11 mouse cellular contexts compared by ENCODE assay signal in genomic region chr17:80886211-80886701, GRCm38 (mm10). TPM values are rescaled to one million over a fixed set of nuclear protein-coding genes. Genes with fewer than 3 reads are reported as not detected.
DNase-seq lines count a peak whose midpoint lies in the region; ATAC-seq lines count a peak whose summit lies in the region.
"Had no signal": no experiment of that assay in that cellular context is flagged by ENCODE, and none has a peak within 500 bp of the region (broad histone marks: within the 10 kb centered on the region; RNA-seq: fewer than 3 reads in every experiment).

No protein-coding gene starts in this region.

- ATAC-seq in lung, embryonic 15.5 days (ENCODE audit: borderline replicate concordance, extremely low read depth, low FRiP score, low TSS enrichment): no peak
- ATAC-seq in embryonic facial prominence, embryonic 13.5 days (ENCODE audit: insufficient number of reproducible peaks, insufficient read depth, low FRiP score, low TSS enrichment, low read depth): no peak
- ATAC-seq in limb, embryonic 15.5 days (ENCODE audit: insufficient number of reproducible peaks, low FRiP score, low TSS enrichment, low read depth): no peak
- no peak for ATAC-seq in megakaryocyte progenitor cell, adult 5-6 weeks (replicated peaks; ENCODE audit: poor library complexity)
- no peak for ATAC-seq in activated CD4-positive, CD25-positive, alpha-beta regulatory T cell, adult 4 months
- ATAC-seq: liver, postnatal 0 days had no signal

- no peak overlapping the region for H3K9ac ChIP-seq in lung, embryonic 15.5 days
- H3K9ac ChIP-seq in embryonic facial prominence, embryonic 13.5 days: no peak overlapping the region
- H3K9ac ChIP-seq in limb, embryonic 15.5 days: no peak overlapping the region
- H3K9ac ChIP-seq: liver, postnatal 0 days; neural tube, embryonic 12.5 days had no signal

- no peak overlapping the region for H3K4me2 ChIP-seq in lung, embryonic 15.5 days
- H3K4me2 ChIP-seq in embryonic facial prominence, embryonic 13.5 days: no peak overlapping the region
- no peak overlapping the region for H3K4me2 ChIP-seq in limb, embryonic 15.5 days

- no peaks in the 10 kb centered on the region for H3K9me3 ChIP-seq in lung, embryonic 15.5 days
- no peaks in the 10 kb centered on the region for H3K9me3 ChIP-seq in embryonic facial prominence, embryonic 13.5 days
- H3K9me3 ChIP-seq in limb, embryonic 15.5 days: no peaks in the 10 kb centered on the region
- H3K9me3 ChIP-seq: neural tube, embryonic 12.5 days had no signal

- H3K27me3 ChIP-seq in lung, embryonic 15.5 days: no peaks in the 10 kb centered on the region
- H3K27me3 ChIP-seq in embryonic facial prominence, embryonic 13.5 days: no peaks in the 10 kb centered on the region
- H3K27me3 ChIP-seq in limb, embryonic 15.5 days: no peaks in the 10 kb centered on the region
- H3K27me3 ChIP-seq: neural tube, embryonic 12.5 days had no signal

- DNase-seq in cerebellum, adult 11-12 months: peak; percentile 37
- DNase-seq in cerebellum, adult 8-10 months: no peak
- no peak for DNase-seq in lung, postnatal 36 days
- DNase-seq: gastrocnemius, postnatal 25 days; liver, postnatal 0 days had no signal

- H3K36me3 ChIP-seq in lung, embryonic 15.5 days: no peaks in the 10 kb centered on the region
- no peaks in the 10 kb centered on the region for H3K36me3 ChIP-seq in embryonic facial prominence, embryonic 13.5 days
- H3K36me3 ChIP-seq in limb, embryonic 15.5 days: no peaks in the 10 kb centered on the region
- H3K36me3 ChIP-seq: neural tube, embryonic 12.5 days had no signal

- H3K4me3 ChIP-seq in lung, embryonic 15.5 days: no peak overlapping the region
- H3K4me3 ChIP-seq in embryonic facial prominence, embryonic 13.5 days: no peak overlapping the region
- H3K4me3 ChIP-seq in limb, embryonic 15.5 days: no peak overlapping the region
- H3K4me3 ChIP-seq: neural tube, embryonic 12.5 days had no signal

- 32% methylated on average over 3 of the region's 3 CpGs for WGBS in lung, embryonic 15.5 days
- 41% methylated on average over 3 of the region's 3 CpGs for WGBS in embryonic facial prominence, embryonic 13.5 days
- WGBS in limb, embryonic 15.5 days: 40% methylated on average over 3 of the region's 3 CpGs

- peak overlapping the region; percentile 41; the same call in 1 of the 2 replicates for H3K27ac ChIP-seq in lung, embryonic 15.5 days
- H3K27ac ChIP-seq in embryonic facial prominence, embryonic 13.5 days: peak overlapping the region; percentile 73; the same call in 1 of the 2 replicates
- peak overlapping the region; percentile 79 for H3K27ac ChIP-seq in limb, embryonic 15.5 days
- H3K27ac ChIP-seq: neural tube, embryonic 12.5 days had no signal

- peaks cover 23% of the 10 kb centered on the region for H3K4me1 ChIP-seq in lung, embryonic 15.5 days
- peaks cover 35% of the 10 kb centered on the region for H3K4me1 ChIP-seq in embryonic facial prominence, embryonic 13.5 days
- peaks cover 30% of the 10 kb centered on the region for H3K4me1 ChIP-seq in limb, embryonic 15.5 days

RNA-seq across cellular contexts. Expression of gene Tmem178, which starts 58.2 kb away (rescaled TPM):
- polyA plus RNA-seq in lung, embryonic 15.5 days (2015; fragmentation: Nextera tagmentation; extraction: Ambion mirVana): 16.1 and 16.5 TPM in 2 replicates
- 4.7 and 6.8 TPM in 2 replicates for polyA plus RNA-seq in embryonic facial prominence, embryonic 13.5 days (2015; fragmentation: Nextera tagmentation; extraction: Ambion mirVana)
- polyA plus RNA-seq in limb, embryonic 15.5 days (2015; fragmentation: Nextera tagmentation; extraction: Ambion mirVana): 6.4 and 7.0 TPM in 2 replicates
- total RNA-seq in megakaryocyte progenitor cell, adult 5-6 weeks (2015): 2.2 and 4.8 TPM in 2 replicates
- 1.6 and 3.2 TPM in 2 replicates for total RNA-seq in megakaryocyte progenitor cell, adult 5-6 weeks (2017)
- polyA plus RNA-seq in activated CD4-positive, CD25-positive, alpha-beta regulatory T cell, adult 4 months (2017; shearing (Covaris generic)): not detected
